Mouse (Mus musculus) stomach, embryonic 15.5 days (tissue): ENCODE data around the gene Casc3. TPM values are rescaled to one million over a fixed set of nuclear protein-coding genes. Genes with fewer than 3 reads are reported as not detected.

Experiments
- ATAC-seq: fragments of 200-750 bp; cut with Nextera tagmentation; 2 replicates; pipeline ENCODE4 v1.8.0; 2017; ENCODE audit warnings: low read depth, moderate number of reproducible peaks, moderate TSS enrichment; ENCODE audit not compliant: insufficient read depth, low FRiP score
- H3K27ac ChIP-seq: fragments of 300-500 bp; sonication (generic); 2 replicates; pipeline ENCODE4 v1.5.1; 2015; ENCODE audit warnings: mild to moderate bottlenecking, inconsistent platforms
- H3K27me3 ChIP-seq: fragments of 300-500 bp; sonication (generic); replicated peaks from 2 replicates; pipeline ENCODE4 v1.6.1; 2015; ENCODE audit warnings: inconsistent platforms
- H3K36me3 ChIP-seq: fragments of 300-500 bp; sonication (generic); 2 replicates; pipeline ENCODE4 v1.6.1; 2015; ENCODE audit warnings: inconsistent platforms
- H3K4me1 ChIP-seq: fragments of 300-500 bp; sonication (generic); 2 replicates; pipeline ENCODE4 v1.6.1; 2015; ENCODE audit warnings: inconsistent platforms
- H3K4me2 ChIP-seq: fragments of 300-500 bp; sonication (generic); 2 replicates; pipeline ENCODE4 v1.6.1; 2015; ENCODE audit warnings: mild to moderate bottlenecking, inconsistent platforms
- H3K4me3 ChIP-seq: fragments of 300-500 bp; sonication (generic); replicated peaks from 2 replicates; pipeline ENCODE4 v1.5.1; 2015; ENCODE audit warnings: inconsistent platforms
- H3K9ac ChIP-seq: fragments of 300-500 bp; sonication (generic); 2 replicates; pipeline ENCODE4 v1.6.1; 2015; ENCODE audit warnings: inconsistent platforms
- H3K9me3 ChIP-seq: fragments of 300-500 bp; sonication (generic); 2 replicates; pipeline ENCODE4 v1.6.1; 2016; ENCODE audit warnings: inconsistent platforms
- WGBS: fragments of 180-500 bp; shearing (Covaris S2); methylation state at CpG from one replicate; pipeline ENCODE4 v1.1.7; 2015; 5-methylcytosine and 5-hydroxymethylcytosine counted together
- polyA plus RNA-seq: library from polyadenylated mRNA; unstranded; fragments of >200 nt; fragmentation: Nextera tagmentation; extraction: Ambion mirVana; gene quantifications from 2 replicates; pipeline ENCODE4 v1.2.1, GENCODE M21; 2015

Gene Casc3
- polyA plus RNA-seq, 1 experiment from 2014 or later, result 31.7 TPM

DNA sequence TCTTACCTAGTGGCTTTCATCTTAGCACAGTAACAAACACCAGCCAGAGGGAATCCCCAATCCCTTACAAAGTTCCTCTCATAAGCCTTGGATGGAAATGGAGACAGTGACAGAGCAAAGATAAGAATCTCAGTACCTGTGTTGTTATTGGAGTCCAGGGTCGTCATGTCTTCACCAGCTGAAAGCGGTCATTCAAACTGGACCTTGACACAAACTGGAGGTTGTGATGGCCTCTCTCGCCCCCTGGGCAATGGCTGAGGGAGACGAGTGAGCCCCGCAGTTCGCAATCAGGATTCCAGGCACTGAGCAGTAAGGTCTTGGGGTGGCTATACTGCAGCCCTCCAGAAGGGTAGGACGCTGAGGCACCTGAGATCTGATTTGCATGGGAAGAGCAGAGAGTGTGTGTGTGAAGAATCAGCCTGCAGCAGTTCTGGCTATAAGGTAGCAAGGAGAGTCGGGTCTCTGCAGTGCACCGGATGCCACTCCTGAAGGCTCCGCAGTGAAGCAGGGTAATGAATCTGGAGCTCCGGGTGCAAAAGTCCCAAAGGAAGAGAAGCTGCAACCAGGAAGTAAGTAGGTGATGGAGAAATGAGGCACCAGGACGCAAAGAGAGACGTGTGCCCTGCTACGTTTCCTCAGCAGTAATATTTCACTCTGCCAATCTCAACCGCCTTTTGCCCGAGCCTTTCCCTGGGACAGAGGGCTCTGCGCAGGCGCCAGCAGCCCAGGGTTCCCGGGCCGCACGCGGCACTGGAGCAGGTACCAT is 29.9 kb upstream of the Casc3 start, which contains the start of gene Nr1d1:
Gene Nr1d1 (minus strand): TSS at position 752 of the 766 bp plus-strand sequence.
- Histone ChIP-seq H3K4me1 (peaks cover 49% of the 10 kb centered on the region), H3K27ac (peak within 1 kb of the TSS; percentile 94), H3K36me3 (0 out of 2 replicates have a peak, but pooled peaks cover 3% of the 10 kb centered on the region), H3K4me3 (peak within 1 kb of the TSS; percentile 36), H3K4me2 (peak within 1 kb of the TSS; percentile 83), H3K27me3 (no peaks in the 10 kb centered on the region), H3K9ac (peak within 1 kb of the TSS; percentile 20; the same call in 1 of the 2 replicates), H3K9me3 (no peaks in the 10 kb centered on the region)
- ATAC-seq, result no peak; the same call in 1 of the 2 replicates
- WGBS, result 1% methylated on average over 22 of the region's 22 CpGs

DNA sequence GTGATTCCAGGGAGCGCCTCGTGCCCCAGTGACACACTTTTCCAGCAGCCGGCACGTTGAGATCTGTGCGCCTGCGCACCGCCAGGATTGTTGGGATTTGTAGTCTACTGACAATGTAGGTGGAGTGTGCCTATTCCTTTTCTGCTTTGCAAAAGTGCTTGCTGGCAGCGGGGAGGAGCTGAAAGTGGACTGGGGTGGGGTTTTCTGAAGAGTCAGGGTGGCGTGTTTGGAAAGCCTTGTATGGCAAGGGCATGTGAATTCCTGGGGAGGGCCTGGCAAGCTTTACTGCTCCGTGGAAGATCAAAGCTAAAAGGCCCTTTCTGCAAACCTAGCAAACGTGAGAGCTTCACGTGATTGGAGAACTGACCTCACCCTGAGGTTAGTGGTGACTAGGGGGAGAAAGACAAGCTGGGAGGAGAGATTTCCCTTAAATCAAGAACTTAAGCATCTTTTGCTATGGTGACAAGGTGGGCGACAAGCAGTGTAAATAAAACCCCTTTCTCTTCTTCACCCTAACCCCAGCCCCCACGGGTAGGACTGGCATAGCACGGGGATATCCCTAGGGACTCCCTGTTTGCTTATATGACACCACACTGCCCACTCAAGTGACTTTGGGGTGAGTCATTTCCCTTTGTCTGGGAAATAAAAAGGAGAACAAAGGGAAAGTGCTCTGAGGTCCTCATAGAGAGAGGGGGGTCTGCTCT is 29.2 kb upstream of the Casc3 start:
- no peaks in the 10 kb centered on the region for H3K27me3 ChIP-seq
- H3K9me3 ChIP-seq, result no peaks in the 10 kb centered on the region
- ATAC-seq, result peak; percentile 70
- 3% methylated on average over 15 of the region's 15 CpGs for WGBS
- 0 out of 2 replicates have a peak, but pooled peaks cover 3% of the 10 kb centered on the region for H3K36me3 ChIP-seq
- H3K4me1 ChIP-seq, result peaks cover 49% of the 10 kb centered on the region
- H3K9ac ChIP-seq, result no peak overlapping the region
- peak overlapping the region; percentile 94 for H3K27ac ChIP-seq
- H3K4me2 ChIP-seq, result peak overlapping the region; percentile 83
- H3K4me3 ChIP-seq, result peak overlapping the region; percentile 36

DNA sequence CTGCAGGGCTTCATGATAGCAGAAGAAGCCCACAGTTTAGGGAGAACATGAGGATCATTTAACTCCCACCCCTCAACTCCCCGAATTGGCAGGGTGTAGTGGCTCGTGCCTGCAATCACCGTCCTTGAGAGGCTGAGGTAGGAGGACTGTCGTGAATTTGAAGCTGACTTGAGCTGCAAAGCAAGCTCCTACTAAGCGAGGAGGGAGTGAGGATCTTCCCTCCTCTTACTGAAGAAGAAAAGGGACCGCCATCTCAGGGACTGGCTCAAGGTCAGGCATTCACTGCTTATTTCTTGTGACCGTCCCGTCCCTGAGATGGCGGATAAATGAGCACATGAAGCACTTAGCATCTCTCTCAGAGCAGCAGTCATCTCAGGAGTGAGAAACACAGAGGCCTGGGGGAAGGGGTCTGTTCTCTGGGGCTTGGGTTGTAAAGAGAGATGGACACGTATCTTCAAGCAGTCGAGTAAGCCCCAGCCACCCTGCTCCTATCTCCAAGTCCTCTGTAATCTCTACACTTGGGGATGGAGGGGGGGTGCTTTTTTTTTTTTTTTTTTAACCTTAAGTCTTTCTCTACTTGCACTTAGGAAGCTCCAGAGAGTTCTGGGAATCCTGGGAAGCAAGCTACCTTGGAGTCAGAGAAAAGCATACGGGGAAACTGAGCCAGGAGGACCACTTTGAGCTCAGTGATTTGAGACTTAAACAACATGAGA is 28.5 kb upstream of the Casc3 start:
- Histone ChIP-seq H3K9ac (0 out of 2 replicates have a peak overlapping the region, but pooled peaks have one; percentile 3), H3K9me3 (no peaks in the 10 kb centered on the region), H3K36me3 (no peaks in the 10 kb centered on the region), H3K4me2 (peak overlapping the region; percentile 83), H3K27ac (peak overlapping the region; percentile 94), H3K27me3 (no peaks in the 10 kb centered on the region), H3K4me3 (no peak overlapping the region), H3K4me1 (peaks cover 56% of the 10 kb centered on the region)
- WGBS, result 38% methylated on average over 12 of the region's 12 CpGs
- ATAC-seq, result no peak

DNA sequence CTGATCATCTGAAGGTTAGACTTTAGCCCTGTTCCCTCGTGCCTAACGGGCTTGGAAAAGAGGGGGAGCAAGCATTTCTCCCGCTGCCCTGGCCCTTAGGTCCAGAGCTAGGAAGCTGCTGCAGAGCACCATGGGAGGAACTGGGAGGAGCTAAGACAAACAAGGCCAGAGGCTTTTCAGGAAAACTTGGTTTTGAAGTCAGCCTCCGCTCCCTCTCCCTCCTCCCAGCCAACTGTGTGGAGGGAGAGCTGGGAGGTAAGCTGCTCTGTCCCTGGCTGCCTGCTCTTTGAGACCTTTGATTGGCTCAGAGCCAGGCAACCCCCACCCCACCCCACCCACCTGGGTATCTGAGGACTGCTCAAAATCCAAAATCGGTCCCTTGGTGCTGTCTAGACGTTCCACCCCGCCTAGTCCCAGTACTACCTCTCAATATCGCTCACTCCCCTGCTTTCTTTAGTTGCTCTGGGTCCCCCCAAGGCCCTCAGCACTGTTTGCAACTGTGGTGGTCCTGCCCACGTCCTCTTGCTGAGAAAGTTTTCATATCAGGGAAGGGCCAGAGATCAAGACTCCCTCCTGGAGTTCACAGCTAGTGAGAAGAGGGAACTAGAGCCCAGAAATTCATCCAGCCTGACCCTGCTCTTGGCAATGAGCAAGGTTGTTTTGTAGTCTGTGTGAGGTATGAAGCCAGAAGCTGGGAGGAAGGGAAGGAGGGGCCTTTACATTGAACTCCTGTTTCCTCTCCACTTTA is 27.7 kb upstream of the Casc3 start:
- Histone ChIP-seq H3K9ac (0 out of 2 replicates have a peak overlapping the region, but pooled peaks have one; percentile 3), H3K4me1 (peaks cover 60% of the 10 kb centered on the region), H3K27me3 (no peaks in the 10 kb centered on the region), H3K4me3 (0 out of 2 replicates have a peak overlapping the region, but pooled peaks have one; percentile 2), H3K4me2 (peak overlapping the region; percentile 83), H3K27ac (peak overlapping the region; percentile 94), H3K36me3 (no peaks in the 10 kb centered on the region), H3K9me3 (no peaks in the 10 kb centered on the region)
- no peak for ATAC-seq
- 8% methylated on average over 9 of the region's 9 CpGs for WGBS

DNA sequence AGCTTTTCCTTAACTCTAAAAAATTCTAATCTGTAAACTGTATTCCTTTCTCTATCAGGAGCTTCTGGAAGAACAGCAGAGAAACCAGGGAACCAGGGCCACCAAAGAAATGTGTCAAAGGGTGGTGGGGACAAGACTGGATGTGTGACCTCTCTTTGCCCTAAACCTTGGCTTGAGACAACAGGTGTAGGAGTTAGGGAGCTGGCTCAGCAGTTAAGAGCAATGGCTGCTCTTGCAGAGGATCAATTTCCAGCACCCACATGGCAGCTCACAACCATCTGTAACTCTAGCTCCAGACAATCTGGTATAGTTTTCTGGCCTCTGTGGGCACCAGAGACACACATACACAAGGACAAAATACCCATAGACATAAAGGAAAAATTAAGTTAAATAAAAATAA is 26.8 kb upstream of the Casc3 start:
- Histone ChIP-seq H3K27ac (peak overlapping the region; percentile 94; the same call in 1 of the 2 replicates), H3K4me3 (no peak overlapping the region), H3K9ac (no peak overlapping the region), H3K4me2 (no peak overlapping the region), H3K4me1 (peaks cover 66% of the 10 kb centered on the region), H3K36me3 (no peaks in the 10 kb centered on the region), H3K9me3 (no peaks in the 10 kb centered on the region), H3K27me3 (no peaks in the 10 kb centered on the region)
- ATAC-seq, result no peak

DNA sequence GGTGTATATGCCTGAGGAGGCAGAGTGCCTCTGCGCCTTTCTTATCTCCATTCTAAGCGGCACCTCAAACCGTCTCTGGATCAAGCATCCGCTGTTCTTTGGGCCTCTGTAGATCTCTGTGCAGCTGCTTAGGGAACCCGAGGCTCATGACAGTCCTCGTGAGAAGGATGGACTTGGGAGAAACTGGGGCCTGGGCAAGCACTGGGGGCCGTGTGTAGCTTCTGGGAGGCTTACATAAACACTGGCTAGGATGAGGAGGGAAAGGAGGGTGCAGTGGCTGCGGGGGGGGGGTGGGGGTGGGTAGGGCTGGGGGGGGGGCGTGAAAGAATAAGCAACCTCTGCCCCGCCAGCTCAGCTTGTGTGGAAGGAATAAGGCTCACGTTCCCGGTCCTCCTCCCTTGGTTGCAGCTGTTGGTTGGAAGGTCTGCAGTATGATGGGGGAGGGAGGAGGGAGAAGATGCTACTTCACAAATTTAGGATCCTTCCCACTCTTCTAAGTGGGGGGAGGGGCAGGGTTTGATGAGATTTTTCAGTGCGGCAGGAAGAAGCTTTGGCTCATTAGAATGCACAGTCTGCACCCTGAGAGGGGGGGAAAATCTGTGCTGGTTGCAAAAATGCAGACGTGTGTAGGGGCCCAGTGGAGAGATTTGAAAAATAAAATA is 22.7 kb upstream of the Casc3 start:
- Histone ChIP-seq H3K4me3 (no peak overlapping the region), H3K9me3 (no peaks in the 10 kb centered on the region), H3K27ac (peak overlapping the region; percentile 95), H3K4me2 (peak overlapping the region; percentile 61), H3K9ac (no peak overlapping the region), H3K36me3 (no peaks in the 10 kb centered on the region), H3K27me3 (no peaks in the 10 kb centered on the region), H3K4me1 (peaks cover 68% of the 10 kb centered on the region)
- WGBS, result 20% methylated on average over 14 of the region's 14 CpGs
- ATAC-seq, result no peak

DNA sequence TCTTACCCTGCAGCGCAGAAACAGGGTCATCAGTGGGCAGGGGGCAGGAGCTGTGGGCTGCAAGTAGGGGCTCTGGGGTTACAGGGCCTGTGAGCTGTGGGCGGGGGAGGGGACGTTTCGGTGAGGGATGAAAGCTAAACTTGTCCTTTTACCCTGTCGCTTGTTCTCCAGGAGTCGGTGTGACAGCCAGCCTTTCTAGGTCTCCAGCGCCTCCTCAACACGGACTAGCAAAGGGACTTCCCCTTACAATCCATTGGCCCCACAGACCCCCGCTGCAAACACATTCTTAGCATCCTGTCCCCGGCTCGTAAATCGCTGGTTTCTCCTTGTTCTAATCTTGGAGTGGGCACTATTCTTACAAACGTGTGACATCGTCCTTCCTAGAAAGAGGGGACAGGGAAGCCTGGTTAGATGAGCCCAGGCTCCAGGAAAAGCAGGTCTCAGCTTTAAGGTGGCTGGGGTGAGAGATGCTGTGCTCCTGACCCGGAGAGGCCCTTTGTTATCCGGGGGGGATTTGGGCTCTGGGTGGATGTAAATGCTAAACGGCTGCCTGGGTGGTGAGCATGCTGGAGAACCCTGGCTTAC is 22.0 kb upstream of the Casc3 start:
- peak overlapping the region; percentile 61 for H3K4me2 ChIP-seq
- H3K4me1 ChIP-seq, result peaks cover 66% of the 10 kb centered on the region
- peak overlapping the region; percentile 23; the same call in 1 of the 2 replicates for H3K4me3 ChIP-seq
- 7% methylated on average over 17 of the region's 17 CpGs for WGBS
- no peaks in the 10 kb centered on the region for H3K27me3 ChIP-seq
- H3K27ac ChIP-seq, result peak overlapping the region; percentile 95
- ATAC-seq, result no peak
- no peak overlapping the region; the same call in 1 of the 2 replicates for H3K9ac ChIP-seq
- H3K9me3 ChIP-seq, result no peaks in the 10 kb centered on the region
- no peaks in the 10 kb centered on the region for H3K36me3 ChIP-seq

DNA sequence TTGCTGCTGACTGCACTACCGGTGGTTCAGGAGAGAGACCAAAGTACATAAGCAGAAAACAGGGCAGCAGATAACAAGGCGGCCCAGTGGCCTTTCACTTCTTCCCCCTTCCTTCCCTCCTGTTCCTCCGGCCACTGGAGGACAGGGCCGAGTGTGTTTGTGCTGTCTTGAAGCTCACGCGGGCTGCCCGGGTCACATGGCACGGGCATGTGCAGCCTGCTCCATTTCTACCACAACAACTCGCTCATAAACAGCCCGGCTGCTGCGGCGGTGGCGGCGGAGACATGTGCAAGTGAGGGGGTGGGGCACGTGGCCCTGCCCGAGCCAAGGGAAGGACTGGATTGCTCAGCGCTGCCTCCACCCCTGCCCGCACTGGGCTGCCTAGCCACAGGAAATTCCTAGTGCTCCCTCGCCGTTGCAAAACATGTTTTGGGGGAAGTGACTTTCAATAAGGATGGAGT is 21.4 kb upstream of the Casc3 start:
- Histone ChIP-seq H3K9me3 (no peaks in the 10 kb centered on the region), H3K4me2 (peak overlapping the region; percentile 61), H3K27ac (peak overlapping the region; percentile 95), H3K4me3 (peak overlapping the region; percentile 23), H3K9ac (no peak overlapping the region; the same call in 1 of the 2 replicates), H3K4me1 (peaks cover 66% of the 10 kb centered on the region), H3K27me3 (no peaks in the 10 kb centered on the region), H3K36me3 (no peaks in the 10 kb centered on the region)
- WGBS, result under 1% methylated on average over 20 of the region's 20 CpGs
- ATAC-seq, result peak; percentile 63; the same call in 1 of the 2 replicates

DNA sequence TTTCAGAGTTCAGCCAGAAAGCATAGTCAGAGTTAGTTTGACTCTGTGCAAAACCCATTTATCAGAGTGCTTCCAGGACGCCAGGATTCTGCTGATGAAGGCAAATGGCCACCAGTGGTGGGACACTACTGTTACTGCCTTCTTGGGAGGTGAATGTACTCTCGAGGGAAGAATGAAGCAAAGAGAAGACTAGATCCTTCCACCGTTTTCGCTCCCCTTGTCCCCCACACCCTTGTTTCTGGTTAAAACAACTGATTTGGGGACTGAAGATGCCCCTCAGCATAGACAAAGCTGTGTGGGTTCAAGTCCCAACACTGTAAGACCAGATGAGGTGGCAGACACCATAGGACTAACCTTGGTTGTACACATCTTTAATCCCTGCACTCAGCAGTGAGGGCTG is 20.6 kb upstream of the Casc3 start:
- Histone ChIP-seq H3K4me3 (no peak overlapping the region), H3K27ac (peak overlapping the region; percentile 95; the same call in 1 of the 2 replicates), H3K4me2 (no peak overlapping the region), H3K27me3 (no peaks in the 10 kb centered on the region), H3K9ac (no peak overlapping the region), H3K9me3 (no peaks in the 10 kb centered on the region), H3K36me3 (no peaks in the 10 kb centered on the region), H3K4me1 (peaks cover 66% of the 10 kb centered on the region)
- WGBS, result 69% methylated on average over 4 of the region's 4 CpGs
- ATAC-seq, result no peak

DNA sequence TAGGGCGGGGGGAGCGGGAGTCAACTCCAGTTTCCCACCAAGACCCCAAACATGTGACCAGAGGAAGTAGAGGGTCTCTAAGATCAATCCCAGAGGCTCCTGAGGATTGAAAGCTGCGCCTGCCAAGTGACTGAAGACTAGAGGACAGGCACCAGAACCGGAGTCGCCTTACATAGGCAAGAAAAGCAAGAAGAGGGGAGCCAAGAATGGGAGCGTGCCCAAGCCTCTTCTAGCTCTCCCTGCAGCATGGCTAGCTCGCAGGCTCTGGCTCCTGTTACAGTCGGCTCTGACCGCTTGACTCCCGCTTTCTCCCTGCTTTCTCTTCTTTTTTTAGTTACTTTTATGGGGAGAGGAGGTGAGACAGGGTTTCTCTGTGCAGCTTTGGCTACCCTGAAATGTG is 19.5 kb upstream of the Casc3 start:
- H3K36me3 ChIP-seq, result no peaks in the 10 kb centered on the region

More for the DNA sequence above, 19.5 kb upstream of the Casc3 start:
- Histone ChIP-seq H3K9me3 (no peaks in the 10 kb centered on the region), H3K4me3 (no peak overlapping the region), H3K27ac (peak overlapping the region; percentile 97), H3K4me2 (peak overlapping the region; percentile 53; the same call in 1 of the 2 replicates), H3K27me3 (no peaks in the 10 kb centered on the region), H3K9ac (no peak overlapping the region), H3K4me1 (peaks cover 72% of the 10 kb centered on the region)
- ATAC-seq, result no peak
- WGBS, result 53% methylated on average over 10 of the region's 10 CpGs
